Mouse (Mus musculus): ENCODE data around the gene Tbc1d24. TPM values are rescaled to one million over a fixed set of nuclear protein-coding genes. Genes with fewer than 3 reads are reported as not detected.

Gene Tbc1d24
- polyA plus RNA-seq, 1 experiment from 2014 or later, result 1.8 TPM

GRCm38 (mm10) chr17:24161466-24161865, 43.9 kb downstream of the Tbc1d24 start:
- DNase-seq (ENCODE audit: low spot score) (peak; percentile 49), ATAC-seq (no peak)
- Histone ChIP-seq H3K27me3 (replicated peaks; ENCODE audit: insufficient read depth, low read length) (no peaks in the 10 kb centered on the region), H3K9ac (replicated peaks; ENCODE audit: low read depth) (0 out of 2 replicates have a peak overlapping the region, but pooled peaks have one; percentile 8), H3K27ac (ENCODE audit: low read length) (no peak overlapping the region; the same call in 1 of the 2 replicates), H3K36me3 (ENCODE audit: insufficient read depth, low read length) (no peaks in the 10 kb centered on the region), H3K4me1 (ENCODE audit: insufficient read depth, low read depth, low read length) (peaks cover 11% of the 10 kb centered on the region; the same call in 1 of the 2 replicates), H3K9me3 (ENCODE audit: low read length) (no peaks in the 10 kb centered on the region), H3K4me3 (ENCODE audit: low read depth, low read length) (no peak overlapping the region), H3K4me2 (replicated peaks; ENCODE audit: low read depth, low read length) (no peak overlapping the region)
- WGBS, result 75% methylated on average over 5 of the region's 5 CpGs
- TF ChIP-seq EP300 (IDR thresholded peaks at IDR 0.05) (no peak), CTCF (IDR thresholded peaks at IDR 0.05) (no peak)

- Histone ChIP-seq H3K4me1 (ENCODE audit: insufficient read depth, low read depth, low read length) (peaks cover 8% of the 10 kb centered on the region; the same call in 1 of the 2 replicates), H3K36me3 (ENCODE audit: insufficient read depth, low read length) (no peaks in the 10 kb centered on the region), H3K9me3 (ENCODE audit: low read length) (no peaks in the 10 kb centered on the region), H3K4me2 (replicated peaks; ENCODE audit: low read depth, low read length) (no peak overlapping the region), H3K9ac (replicated peaks; ENCODE audit: low read depth) (no peak overlapping the region), H3K4me3 (ENCODE audit: low read depth, low read length) (no peak overlapping the region), H3K27me3 (replicated peaks; ENCODE audit: insufficient read depth, low read length) (no peaks in the 10 kb centered on the region), H3K27ac (ENCODE audit: low read length) (no peak overlapping the region)
- ATAC-seq, result no peak
- no peak for DNase-seq (ENCODE audit: low spot score)
- TF ChIP-seq EP300 (IDR thresholded peaks at IDR 0.05), result no peak
- TF ChIP-seq CTCF (IDR thresholded peaks at IDR 0.05), result no peak
- 98% methylated on average over 4 of the region's 4 CpGs for WGBS
Measured at GRCm38 (mm10) chr17:24157526-24157925, 47.8 kb downstream of the Tbc1d24 start.

GRCm38 (mm10) chr17:24157121-24157520, 48.2 kb downstream of the Tbc1d24 start:
- no peak overlapping the region for H3K4me3 ChIP-seq (ENCODE audit: low read depth, low read length)
- no peak overlapping the region for H3K9ac ChIP-seq (replicated peaks; ENCODE audit: low read depth)
- 91% methylated on average over 6 of the region's 6 CpGs for whole genome bisulfite sequencing
- no peaks in the 10 kb centered on the region for H3K27me3 ChIP-seq (replicated peaks; ENCODE audit: insufficient read depth, low read length)
- ATAC-seq (no peak), DNase-seq (ENCODE audit: low spot score) (no peak)
- no peaks in the 10 kb centered on the region for H3K36me3 ChIP-seq (ENCODE audit: insufficient read depth, low read length)
- H3K9me3 ChIP-seq (ENCODE audit: low read length), result no peaks in the 10 kb centered on the region
- peaks cover 8% of the 10 kb centered on the region; the same call in 1 of the 2 replicates for H3K4me1 ChIP-seq (ENCODE audit: insufficient read depth, low read depth, low read length)
- H3K4me2 ChIP-seq (replicated peaks; ENCODE audit: low read depth, low read length), result no peak overlapping the region
- TF ChIP-seq CTCF (IDR thresholded peaks at IDR 0.05), result no peak
- no peak for TF ChIP-seq EP300 (IDR thresholded peaks at IDR 0.05)
- H3K27ac ChIP-seq (ENCODE audit: low read length), result no peak overlapping the region

GRCm38 (mm10) chr17:24156394-24156793, 49.0 kb downstream of the Tbc1d24 start:
- Histone ChIP-seq H3K4me1 (ENCODE audit: insufficient read depth, low read depth, low read length) (peaks cover 6% of the 10 kb centered on the region; the same call in 1 of the 2 replicates), H3K27me3 (replicated peaks; ENCODE audit: insufficient read depth, low read length) (no peaks in the 10 kb centered on the region), H3K4me3 (ENCODE audit: low read depth, low read length) (no peak overlapping the region), H3K4me2 (replicated peaks; ENCODE audit: low read depth, low read length) (no peak overlapping the region), H3K9me3 (ENCODE audit: low read length) (no peaks in the 10 kb centered on the region), H3K36me3 (ENCODE audit: insufficient read depth, low read length) (no peaks in the 10 kb centered on the region), H3K9ac (replicated peaks; ENCODE audit: low read depth) (no peak overlapping the region), H3K27ac (ENCODE audit: low read length) (no peak overlapping the region)
- no peak for ATAC-seq
- TF ChIP-seq CTCF (IDR thresholded peaks at IDR 0.05) (no peak), EP300 (IDR thresholded peaks at IDR 0.05) (no peak)
- 75% methylated on average over 3 of the region's 3 CpGs for WGBS
- DNase-seq (ENCODE audit: low spot score), result no peak

GRCm38 (mm10) chr17:24155742-24156141, 49.6 kb downstream of the Tbc1d24 start:
- no peak for DNase-seq (ENCODE audit: low spot score)
- no peaks in the 10 kb centered on the region for H3K27me3 ChIP-seq (replicated peaks; ENCODE audit: insufficient read depth, low read length)
- H3K9me3 ChIP-seq (ENCODE audit: low read length), result no peaks in the 10 kb centered on the region
- H3K27ac ChIP-seq (ENCODE audit: low read length), result no peak overlapping the region
- 88% methylated on average over 9 of the region's 9 CpGs for WGBS
- peaks cover 6% of the 10 kb centered on the region; the same call in 1 of the 2 replicates for H3K4me1 ChIP-seq (ENCODE audit: insufficient read depth, low read depth, low read length)
- no peaks in the 10 kb centered on the region for H3K36me3 ChIP-seq (ENCODE audit: insufficient read depth, low read length)
- no peak overlapping the region for H3K4me2 ChIP-seq (replicated peaks; ENCODE audit: low read depth, low read length)
- H3K4me3 ChIP-seq (ENCODE audit: low read depth, low read length), result no peak overlapping the region
- TF ChIP-seq CTCF (IDR thresholded peaks at IDR 0.05) (no peak), EP300 (IDR thresholded peaks at IDR 0.05) (no peak)
- no peak overlapping the region for H3K9ac ChIP-seq (replicated peaks; ENCODE audit: low read depth)
- ATAC-seq, result no peak

- Histone ChIP-seq H3K4me2 (replicated peaks; ENCODE audit: low read depth, low read length) (no peak overlapping the region), H3K36me3 (ENCODE audit: insufficient read depth, low read length) (no peaks in the 10 kb centered on the region), H3K4me3 (ENCODE audit: low read depth, low read length) (no peak overlapping the region), H3K9me3 (ENCODE audit: low read length) (no peaks in the 10 kb centered on the region), H3K27me3 (replicated peaks; ENCODE audit: insufficient read depth, low read length) (no peaks in the 10 kb centered on the region), H3K9ac (replicated peaks; ENCODE audit: low read depth) (no peak overlapping the region), H3K4me1 (ENCODE audit: insufficient read depth, low read depth, low read length) (peaks cover 6% of the 10 kb centered on the region; the same call in 1 of the 2 replicates), H3K27ac (ENCODE audit: low read length) (no peak overlapping the region)
- 40% methylated on average over 3 of the region's 3 CpGs for WGBS
- TF ChIP-seq EP300 (IDR thresholded peaks at IDR 0.05) (no peak), CTCF (IDR thresholded peaks at IDR 0.05) (0 out of 2 replicates have a peak, but pooled peaks have one; percentile 8)
- ATAC-seq, result peak; percentile 37; the same call in 1 of the 2 replicates
- peak; percentile 42 for DNase-seq (ENCODE audit: low spot score)
Measured at GRCm38 (mm10) chr17:24154463-24154862, 50.9 kb downstream of the Tbc1d24 start.

Data from lung, postnatal 0 days (tissue).